Mouse (Mus musculus): Measurements from ENCODE around the gene Nploc4. TPM values are rescaled to one million over a fixed set of nuclear protein-coding genes. Genes with fewer than 3 reads are reported as not detected.

Gene Nploc4
- total RNA-seq, 2 experiments from 2014 or later = 64.1 to 70.1 TPM

DNA sequence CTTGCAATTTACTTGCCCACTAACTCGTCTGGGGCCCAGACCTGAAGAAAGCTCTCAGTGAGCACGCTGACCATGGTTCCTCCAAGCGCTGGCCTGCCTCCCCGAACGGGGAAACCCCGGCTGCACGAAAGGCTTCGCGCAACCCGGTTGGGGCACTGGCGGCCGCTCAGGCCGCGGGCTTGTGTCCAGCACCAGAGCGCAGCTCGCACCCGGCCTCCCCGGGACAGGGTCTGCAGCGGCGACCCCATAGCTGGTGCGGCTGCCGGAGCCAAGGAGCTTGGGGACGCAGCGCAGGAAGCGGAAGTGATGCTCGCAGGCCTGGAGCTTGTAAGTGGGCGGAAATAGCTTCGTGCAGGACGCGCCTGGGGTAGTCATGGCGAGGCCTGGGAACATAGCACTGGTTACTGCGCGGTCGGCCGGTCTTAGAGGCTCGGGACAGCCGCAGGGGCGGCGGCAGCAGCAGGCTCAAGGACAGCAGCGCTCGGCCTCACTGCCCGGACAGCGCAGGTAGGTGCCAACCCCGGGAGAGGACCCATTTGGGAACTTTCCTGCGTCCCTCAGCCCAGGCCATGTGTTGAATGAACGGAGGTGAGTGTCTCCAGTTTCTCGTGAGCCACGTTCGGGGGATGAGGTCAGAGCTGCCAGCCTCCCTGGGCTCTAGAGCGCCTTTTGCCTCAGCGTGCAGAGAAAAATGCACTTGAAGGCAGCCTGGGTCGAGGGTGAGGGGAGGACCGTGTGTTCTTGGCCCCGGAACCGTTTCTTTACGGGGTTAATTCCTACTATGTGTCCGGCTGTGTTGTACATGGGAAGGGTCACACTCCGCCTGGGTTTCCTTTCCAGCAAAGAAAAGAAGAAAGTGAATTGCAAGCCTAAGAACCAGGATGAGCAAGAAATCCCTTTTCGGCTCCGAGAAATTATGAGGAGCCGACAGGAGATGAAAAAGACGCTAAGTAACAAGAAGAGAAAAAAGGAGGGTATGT is 20.6 kb upstream of the Nploc4 start, which contains the start of the genes Oxld1 and Ccdc137:
Gene Oxld1 (minus strand): TSS at position 297 of the 980 bp plus-strand sequence.
Gene Ccdc137 (plus strand): TSS at position 344 of the 980 bp plus-strand sequence.
- peak within 1 kb of the TSS; percentile 95 for H3K27ac ChIP-seq
- no peak for TF ChIP-seq CTCF (conservative IDR thresholded peaks at IDR 0.05)
- H3K4me3 ChIP-seq = peak within 1 kb of the TSS; percentile 77
- peak; percentile 63 to 74 for DNase-seq (ENCODE audit: low spot score in 2 of 2)

- no peak for DNase-seq (ENCODE audit: low spot score in 2 of 2)
- TF ChIP-seq CTCF (conservative IDR thresholded peaks at IDR 0.05) = no peak
- Histone ChIP-seq H3K4me3 (peak overlapping the region; percentile 77), H3K27ac (peak overlapping the region; percentile 95)
Measured at GRCm38 (mm10) chr11:120457370-120457769, 19.9 kb upstream of the Nploc4 start.

DNA sequence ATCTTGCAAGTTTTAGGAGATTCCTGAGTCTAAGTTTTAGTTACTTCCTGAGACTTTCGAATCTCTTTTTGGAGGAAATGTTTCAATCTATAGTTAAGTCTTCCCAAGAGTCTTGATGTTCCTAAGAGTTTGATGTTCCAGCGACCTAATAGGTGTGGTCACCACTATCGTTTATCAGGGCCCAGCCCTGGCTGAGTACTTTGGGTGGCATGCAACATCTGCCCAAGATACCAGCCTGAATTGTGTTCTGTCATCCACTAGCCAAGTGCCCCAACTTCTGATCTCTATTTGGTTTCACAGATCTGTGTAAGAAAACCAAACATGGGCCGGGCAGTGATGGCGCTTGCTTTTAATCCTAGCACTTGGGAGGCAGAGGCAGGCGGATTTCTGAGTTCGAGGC is 17.9 kb upstream of the Nploc4 start:
- DNase-seq (ENCODE audit: low spot score in 2 of 2) = no peak
- Histone ChIP-seq H3K27ac (no peak overlapping the region), H3K4me3 (no peak overlapping the region)
- no peak for TF ChIP-seq CTCF (conservative IDR thresholded peaks at IDR 0.05)

DNA sequence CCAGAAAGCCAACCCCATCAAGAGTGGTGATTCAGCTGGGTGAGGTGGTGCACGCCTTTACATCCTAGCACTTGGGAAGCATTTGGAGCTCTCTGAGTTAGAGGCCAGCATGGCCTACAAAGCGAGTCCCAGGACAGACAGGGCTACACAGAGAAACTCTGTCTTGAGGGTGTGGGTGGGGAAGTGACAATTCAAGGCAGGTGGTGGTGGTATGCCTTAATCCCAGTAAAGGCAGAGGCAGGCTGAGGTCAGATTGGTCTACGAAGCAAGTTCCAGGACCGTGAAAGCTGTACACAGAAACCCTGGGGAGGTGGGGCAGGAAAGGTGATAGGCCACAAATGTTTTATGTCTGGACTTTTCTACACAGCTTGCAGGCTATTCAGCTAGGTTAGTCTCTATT is 17.5 kb upstream of the Nploc4 start:
- no peak for TF ChIP-seq CTCF (conservative IDR thresholded peaks at IDR 0.05)
- Histone ChIP-seq H3K27ac (no peak overlapping the region), H3K4me3 (no peak overlapping the region)
- no peak for DNase-seq (ENCODE audit: low spot score in 2 of 2)

- DNase-seq (ENCODE audit: low spot score in 2 of 2) = no peak
- peak within 1 kb of the TSS; percentile 49 for H3K27ac ChIP-seq
- no peak for TF ChIP-seq CTCF (conservative IDR thresholded peaks at IDR 0.05)
- no peak within 1 kb of the TSS for H3K4me3 ChIP-seq
Measured at GRCm38 (mm10) chr11:120453306-120453705, 15.8 kb upstream of the Nploc4 start, which contains the start of gene Pde6g. Gene Pde6g (minus strand): TSS chr11:120453500.

- peak overlapping the region; percentile 49; the same call in 1 of the 2 replicates for H3K27ac ChIP-seq
- TF ChIP-seq CTCF (conservative IDR thresholded peaks at IDR 0.05) = no peak
- DNase-seq (ENCODE audit: low spot score in 2 of 2) = no peak
- no peak overlapping the region for H3K4me3 ChIP-seq
Measured at GRCm38 (mm10) chr11:120452246-120452645, 14.7 kb upstream of the Nploc4 start.

GRCm38 (mm10) chr11:120447179-120447578 is 9.7 kb upstream of the Nploc4 start:
- no peak overlapping the region for H3K4me3 ChIP-seq
- DNase-seq (ENCODE audit: low spot score in 2 of 2) = no peak
- H3K27ac ChIP-seq = no peak overlapping the region
- no peak for TF ChIP-seq CTCF (conservative IDR thresholded peaks at IDR 0.05)

GRCm38 (mm10) chr11:120445475-120445874 is 8.0 kb upstream of the Nploc4 start:
- TF ChIP-seq CTCF (conservative IDR thresholded peaks at IDR 0.05) = no peak
- Histone ChIP-seq H3K27ac (no peak overlapping the region), H3K4me3 (no peak overlapping the region)
- no peak for DNase-seq (ENCODE audit: low spot score in 2 of 2)

GRCm38 (mm10) chr11:120444106-120444505 is 6.6 kb upstream of the Nploc4 start:
- no peak for TF ChIP-seq CTCF (conservative IDR thresholded peaks at IDR 0.05)
- Histone ChIP-seq H3K27ac (no peak overlapping the region), H3K4me3 (no peak overlapping the region)
- no peak for DNase-seq (ENCODE audit: low spot score in 2 of 2)

DNA sequence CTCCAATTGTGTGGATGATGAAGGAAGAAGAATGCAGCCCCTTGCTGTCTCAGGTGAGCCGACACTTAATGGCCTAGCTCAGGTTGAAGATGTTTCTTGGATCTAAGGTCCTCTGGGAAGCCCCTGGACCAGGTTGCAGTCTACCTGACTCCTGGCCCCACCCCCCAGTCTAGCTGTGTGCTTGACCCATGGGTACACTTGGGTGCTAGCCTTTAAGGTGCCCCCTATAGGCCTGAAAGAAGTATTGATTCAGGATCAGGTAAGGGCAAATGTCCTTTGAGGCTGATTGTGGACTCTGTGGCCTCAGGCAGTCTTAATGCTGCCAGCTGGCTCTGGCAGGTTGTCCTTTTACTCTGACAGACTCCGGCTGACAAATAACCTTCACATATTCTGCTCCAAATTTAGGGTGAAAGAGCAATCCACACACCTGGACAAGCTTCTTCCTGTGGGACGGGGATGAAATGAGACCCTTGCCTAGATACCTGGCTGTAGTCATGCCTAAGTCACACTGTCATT is 5.3 kb upstream of the Nploc4 start:
- peak; percentile 33 for TF ChIP-seq CTCF (conservative IDR thresholded peaks at IDR 0.05)
- no peak overlapping the region for H3K4me3 ChIP-seq
- no peak overlapping the region for H3K27ac ChIP-seq
- no peak for DNase-seq (ENCODE audit: low spot score in 2 of 2)

DNA sequence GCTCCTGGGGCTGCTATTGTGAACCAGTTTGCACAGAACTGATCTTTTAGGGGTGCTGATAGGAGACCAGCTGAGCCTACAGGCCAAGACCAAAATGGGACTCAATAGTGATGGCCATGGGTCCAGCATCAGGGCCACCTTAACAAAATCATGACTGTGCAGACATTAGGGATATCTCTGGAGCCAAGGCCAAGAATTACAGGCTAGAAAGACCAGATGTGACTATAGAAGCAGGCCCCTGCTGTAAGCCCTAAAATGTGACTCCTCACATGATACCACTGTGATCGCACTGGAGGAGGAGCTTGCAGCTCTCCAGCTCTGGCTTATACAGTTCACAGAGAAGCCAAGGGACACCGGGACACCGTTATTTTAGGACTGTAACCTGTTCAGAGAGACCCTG is 4.8 kb upstream of the Nploc4 start, which contains the start of gene Tspan10:
Gene Tspan10 (plus strand): TSS at position 301 of the 400 bp plus-strand sequence.
- no peak for TF ChIP-seq CTCF (conservative IDR thresholded peaks at IDR 0.05)
- H3K4me3 ChIP-seq = no peak within 1 kb of the TSS
- H3K27ac ChIP-seq = no peak within 1 kb of the TSS
- DNase-seq (ENCODE audit: low spot score in 2 of 2) = no peak

GRCm38 (mm10) chr11:120437857-120438385 is 413 bp upstream of the Nploc4 start:
- DNase-seq (ENCODE audit: low spot score in 2 of 2) = no peak
- TF ChIP-seq CTCF (conservative IDR thresholded peaks at IDR 0.05) = no peak
- peak overlapping the region; percentile 96 for H3K27ac ChIP-seq
- H3K4me3 ChIP-seq = peak overlapping the region; percentile 97

GRCm38 (mm10) chr11:120426727-120427126 is 10.8 kb downstream of the Nploc4 start:
- no peak for TF ChIP-seq CTCF (conservative IDR thresholded peaks at IDR 0.05)
- Histone ChIP-seq H3K4me3 (no peak overlapping the region), H3K27ac (no peak overlapping the region)
- DNase-seq (ENCODE audit: low spot score in 2 of 2) = no peak

All from layer of hippocampus, adult 2 months (tissue).